Mouse (Mus musculus) lung, postnatal 0 days (tissue): ENCODE measurements around the gene H2afv. TPM values are rescaled to one million over a fixed set of nuclear protein-coding genes. Genes with fewer than 3 reads are reported as not detected.
"Not testable (repeated sequence)": the region's sequence is repeated elsewhere in the genome, so short reads cannot be mapped to it uniquely, and the experiment has no call there.

Source experiments
- ATAC-seq: fragments of 200-750 bp; cut with Nextera tagmentation; 2 replicates; pipeline ENCODE4 v1.8.0; 2017; ENCODE audit warnings: moderate library complexity
- DNase-seq: peaks from one replicate; pipeline ENCODE4 v3.0.0-alpha.2; 2016; ENCODE audit warnings: low spot score
- H3K27ac ChIP-seq: fragments of 300-500 bp; sonication (generic); 2 replicates; pipeline ENCODE4 v1.5.1; 2014; ENCODE audit warnings: antibody characterized with exemption, mild to moderate bottlenecking, low read length, mixed read lengths
- H3K27me3 ChIP-seq: fragments of 300-500 bp; sonication (generic); replicated peaks from 2 replicates; pipeline ENCODE4 v1.6.1; 2014; ENCODE audit warnings: low read length, mixed read lengths; ENCODE audit not compliant: insufficient read depth
- H3K36me3 ChIP-seq: fragments of 300-500 bp; sonication (generic); 2 replicates; pipeline ENCODE4 v1.6.1; 2014; ENCODE audit warnings: low read length, mixed read lengths; ENCODE audit not compliant: insufficient read depth
- H3K4me1 ChIP-seq: fragments of 300-500 bp; sonication (generic); 2 replicates; pipeline ENCODE4 v1.6.1; 2014; ENCODE audit warnings: antibody characterized with exemption, low read depth, low read length, mixed read lengths; ENCODE audit not compliant: insufficient read depth
- H3K4me2 ChIP-seq: fragments of 300-500 bp; sonication (generic); replicated peaks from 2 replicates; pipeline ENCODE4 v1.6.1; 2014; ENCODE audit warnings: low read depth, mild to moderate bottlenecking, low read length, moderate library complexity, mixed read lengths
- H3K4me3 ChIP-seq: fragments of 300-500 bp; sonication (generic); 2 replicates; pipeline ENCODE4 v1.5.1; 2014; ENCODE audit warnings: low read depth, low read length
- H3K9ac ChIP-seq: fragments of 300-500 bp; sonication (generic); replicated peaks from 2 replicates; pipeline ENCODE4 v1.6.1; 2014; ENCODE audit warnings: low read depth, mild to moderate bottlenecking
- H3K9me3 ChIP-seq: fragments of 300-500 bp; sonication (generic); 2 replicates; pipeline ENCODE4 v1.6.1; 2016; ENCODE audit warnings: low read length, mixed read lengths
- CTCF ChIP-seq: IDR thresholded peaks from 2 replicates; pipeline ENCODE4 v1.5.1; 2016; ENCODE audit warnings: antibody characterized with exemption, mild to moderate bottlenecking
- EP300 ChIP-seq: IDR thresholded peaks from 2 replicates; pipeline ENCODE4 v1.6.1; 2016; ENCODE audit warnings: antibody characterized with exemption, mild to moderate bottlenecking, control low read depth
- WGBS: fragments of 180-500 bp; shearing (Covaris S2); extraction: QIAGEN DNeasy Blood & Tissue Kit; methylation state at CpG from one replicate; pipeline ENCODE4 v1.1.7; 2014; 5-methylcytosine and 5-hydroxymethylcytosine counted together
- polyA plus RNA-seq: library from polyadenylated mRNA; unstranded; fragments of >200 nt; fragmentation: Nextera tagmentation; extraction: Ambion mirVana; gene quantifications from 2 replicates; pipeline ENCODE4 v1.2.1, GENCODE M21; 2015

Gene H2afv
- polyA plus RNA-seq, 1 experiment from 2014 or later = 268 TPM

GRCm38 (mm10) chr11:6414751-6415550, 29.3 kb downstream of the H2afv start, which contains the start of gene Ppia:
Gene Ppia (plus strand): TSS chr11:6415443.
- Histone ChIP-seq H3K27me3 (no peaks in the 10 kb centered on the region), H3K4me1 (peaks cover 11% of the 10 kb centered on the region), H3K27ac (peak within 1 kb of the TSS; percentile 99), H3K4me3 (peak within 1 kb of the TSS; percentile 68), H3K4me2 (peak within 1 kb of the TSS; percentile 81), H3K9ac (peak within 1 kb of the TSS; percentile 88), H3K9me3 (no peaks in the 10 kb centered on the region), H3K36me3 (peaks cover 11% of the 10 kb centered on the region; the same call in 1 of the 2 replicates)
- peak; percentile 58 for ATAC-seq
- TF ChIP-seq CTCF = no peak
- TF ChIP-seq EP300 = peak; percentile 43; the same call in 1 of the 2 replicates
- 6% methylated on average over 21 of the region's 21 CpGs for WGBS
- peak; percentile 39 for DNase-seq

GRCm38 (mm10) chr11:6413264-6413663, 31.0 kb downstream of the H2afv start:
- H3K4me3 ChIP-seq = no peak overlapping the region
- no peaks in the 10 kb centered on the region for H3K27me3 ChIP-seq

GRCm38 (mm10) chr11:6411684-6412083, 32.6 kb downstream of the H2afv start:
- WGBS = 4% methylated on average over 5 of the region's 5 CpGs
- H3K4me1 ChIP-seq = peaks cover 4% of the 10 kb centered on the region; the same call in 1 of the 2 replicates
- H3K9me3 ChIP-seq = no peaks in the 10 kb centered on the region
- no peak overlapping the region for H3K9ac ChIP-seq
- H3K4me2 ChIP-seq = no peak overlapping the region
- H3K27ac ChIP-seq = no peak overlapping the region
- ATAC-seq = no peak
- peak; percentile 78 for DNase-seq
- H3K4me3 ChIP-seq = no peak overlapping the region
- no peaks in the 10 kb centered on the region for H3K27me3 ChIP-seq
- H3K36me3 ChIP-seq = no peaks in the 10 kb centered on the region
- TF ChIP-seq EP300 (no peak), CTCF (peak; percentile 90)

More at GRCm38 (mm10) chr11:6413264-6413663, 31.0 kb downstream of the H2afv start:
- WGBS = 91% methylated on average over 9 of the region's 12 CpGs
- DNase-seq (no peak), ATAC-seq (no peak)
- Histone ChIP-seq H3K36me3 (no peaks in the 10 kb centered on the region; the same call in 1 of the 2 replicates), H3K9ac (no peak overlapping the region), H3K4me1 (peaks cover 11% of the 10 kb centered on the region; the same call in 1 of the 2 replicates), H3K9me3 (no peaks in the 10 kb centered on the region), H3K4me2 (no peak overlapping the region), H3K27ac (no peak overlapping the region)
- no peak for TF ChIP-seq CTCF
- no peak for TF ChIP-seq EP300

- WGBS = 88% methylated on average over 5 of the region's 5 CpGs
These were observed 33.5 kb downstream of the H2afv start for GRCm38 (mm10) chr11:6410755-6411154.

GRCm38 (mm10) chr11:6410050-6410602, 34.1 kb downstream of the H2afv start:
- H3K27ac ChIP-seq = no peak overlapping the region
- no peaks in the 10 kb centered on the region for H3K27me3 ChIP-seq
- no peak overlapping the region for H3K9ac ChIP-seq
- no peak for ATAC-seq
- peaks cover 19% of the 10 kb centered on the region for H3K4me1 ChIP-seq
- no peak overlapping the region for H3K4me2 ChIP-seq
- DNase-seq = no peak
- TF ChIP-seq CTCF (no peak), EP300 (no peak)
- H3K9me3 ChIP-seq = no peaks in the 10 kb centered on the region
- no peak overlapping the region for H3K4me3 ChIP-seq
- 53% methylated on average over 5 of the region's 5 CpGs for WGBS
- no peaks in the 10 kb centered on the region for H3K36me3 ChIP-seq

More at GRCm38 (mm10) chr11:6410755-6411154, 33.5 kb downstream of the H2afv start:
- not testable (repeated sequence) for H3K36me3 ChIP-seq, DNase-seq, H3K4me3 ChIP-seq, ATAC-seq, H3K27me3 ChIP-seq, H3K4me2 ChIP-seq, H3K9me3 ChIP-seq, H3K9ac ChIP-seq, H3K27ac ChIP-seq
- H3K4me1 ChIP-seq = peaks cover 13% of the 10 kb centered on the region
- 0 out of 2 replicates have a peak, but pooled peaks have one; percentile 11 for TF ChIP-seq CTCF

- Histone ChIP-seq H3K9ac (no peak overlapping the region), H3K36me3 (peaks cover 10% of the 10 kb centered on the region), H3K4me1 (peaks cover 30% of the 10 kb centered on the region), H3K9me3 (no peaks in the 10 kb centered on the region), H3K4me2 (no peak overlapping the region), H3K27ac (peak overlapping the region; percentile 81; the same call in 1 of the 2 replicates), H3K27me3 (no peaks in the 10 kb centered on the region), H3K4me3 (no peak overlapping the region)
- 91% methylated on average over 3 of the region's 3 CpGs for WGBS
- DNase-seq (no peak), ATAC-seq (no peak)
- TF ChIP-seq CTCF (no peak), EP300 (no peak)
These were observed 37.1 kb downstream of the H2afv start for GRCm38 (mm10) chr11:6407162-6407621.
